Mouse (Mus musculus) CH12.LX (cell line): ENCODE measurements at regions not wholly inside any gene's neighbourhood (a gene's known extent, or its start where the extent isn't known, plus 50 kb on each side); places are given as distances from the start of the nearest gene placed in this dataset.
A peak's percentile ranks its signal among the peaks of the same experiment; 100 is the strongest.

Source experiments
- DNase-seq: peaks from one replicate; pipeline ENCODE4 v3.0.0-alpha.2; 2013; ENCODE audit errors: extremely low read depth
- H3K27ac ChIP-seq: 2 replicates; pipeline ENCODE4 v1.5.1; 2012; ENCODE audit warnings: low read depth, mild to moderate bottlenecking, control low read depth, moderate library complexity; ENCODE audit not compliant: insufficient read depth
- H3K27me3 ChIP-seq: replicated peaks from 2 replicates; pipeline ENCODE3; 2012; ENCODE audit warnings: inconsistent platforms
- H3K36me3 ChIP-seq, 2 experiments: replicated peaks in 1 of 2; 2 replicates each; pipeline versions ENCODE3 to v1.6.1; 2012; ENCODE audit warnings: inconsistent platforms in 1 of 2, low read length in 1 of 2, mild to moderate bottlenecking in 1 of 2, mixed read lengths in 1 of 2, moderate library complexity in 1 of 2; ENCODE audit not compliant: control insufficient read depth in 1 of 2, insufficient read depth in 1 of 2
- H3K4me1 ChIP-seq, 2 experiments: 2 replicates each; pipeline ENCODE4 v1.6.1; 2012; ENCODE audit warnings: inconsistent platforms in 1 of 2, moderate library complexity in 1 of 2; ENCODE audit not compliant: insufficient read depth in 2 of 2, control insufficient read depth in 1 of 2
- H3K4me2 ChIP-seq: 2 replicates; pipeline ENCODE4 v1.6.1; 2012; ENCODE audit warnings: low read depth, mild to moderate bottlenecking, control low read depth; ENCODE audit not compliant: poor library complexity, insufficient read depth, severe bottlenecking
- H3K4me3 ChIP-seq, 3 experiments: fragments of 150-350 bp in 1 of 3; sonication (generic) in 1 of 3; replicated peaks in 1 of 3; 2 replicates each; pipeline versions ENCODE3 to v1.5.1; 2011 to 2012; ENCODE audit warnings: low read depth in 2 of 3, low read length in 2 of 3, mild to moderate bottlenecking in 2 of 3, moderate library complexity in 2 of 3, control low read depth in 1 of 3, improper control_type of control experiment in 1 of 3, inconsistent platforms in 1 of 3, mixed read lengths in 1 of 3; ENCODE audit not compliant: poor library complexity in 1 of 3
- H3K79me2 ChIP-seq: replicated peaks from 2 replicates; pipeline ENCODE4 v1.6.1; 2012; ENCODE audit warnings: mild to moderate bottlenecking, moderate library complexity; ENCODE audit not compliant: control insufficient read depth, poor library complexity, insufficient read depth, severe bottlenecking; ENCODE audit errors: extremely low read depth
- H3K9ac ChIP-seq: 2 replicates; pipeline ENCODE4 v1.6.1; 2012; ENCODE audit warnings: low read depth, mild to moderate bottlenecking, control low read depth, moderate library complexity; ENCODE audit not compliant: insufficient read depth
- H3K9me3 ChIP-seq: replicated peaks from 2 replicates; pipeline ENCODE3; 2012; ENCODE audit warnings: low read length, inconsistent platforms, mixed read lengths
- BHLHE40 ChIP-seq: IDR thresholded peaks from 2 replicates; pipeline ENCODE4 v1.6.1; 2011; ENCODE audit warnings: mild to moderate bottlenecking, low read depth, low read length, improper control_type of control experiment
- CHD1 ChIP-seq: IDR thresholded peaks from 2 replicates; pipeline ENCODE4 v1.6.1; 2012; ENCODE audit warnings: low read depth, low read length, improper control_type of control experiment, inconsistent platforms
- CHD2 ChIP-seq: IDR thresholded peaks from 2 replicates; pipeline ENCODE4 v1.6.1; 2011; ENCODE audit warnings: low read length, improper control_type of control experiment
- EP300 ChIP-seq: IDR thresholded peaks from 2 replicates; pipeline ENCODE4 v1.6.1; 2011; ENCODE audit warnings: low read length, improper control_type of control experiment
- ETS1 ChIP-seq: conservative IDR thresholded peaks from 2 replicates; pipeline ENCODE4 v1.6.1; 2012; ENCODE audit warnings: low read depth, mild to moderate bottlenecking, inconsistent platforms, low read length, improper control_type of control experiment, moderate library complexity
- GABPA ChIP-seq: IDR thresholded peaks from 2 replicates; pipeline ENCODE4 v1.6.1; 2012; ENCODE audit warnings: low read depth, low read length, improper control_type of control experiment, inconsistent platforms; ENCODE audit not compliant: insufficient replicate concordance
- HCFC1 ChIP-seq: IDR thresholded peaks from 2 replicates; pipeline ENCODE4 v1.6.1; 2012; ENCODE audit warnings: low read depth, mild to moderate bottlenecking, inconsistent platforms, low read length, improper control_type of control experiment
- IRF4 ChIP-seq: IDR thresholded peaks from 2 replicates; pipeline ENCODE4 v1.6.1; 2014; ENCODE audit warnings: low read depth, mild to moderate bottlenecking, inconsistent platforms, low read length, improper control_type of control experiment
- JUND ChIP-seq: conservative IDR thresholded peaks from 2 replicates; pipeline ENCODE4 v1.6.1; 2011; ENCODE audit warnings: low read depth, low read length, improper control_type of control experiment
- MAFK ChIP-seq: IDR thresholded peaks from 2 replicates; pipeline ENCODE4 v1.6.1; 2011; ENCODE audit warnings: low read length, improper control_type of control experiment; ENCODE audit not compliant: insufficient replicate concordance
- MAX ChIP-seq: IDR thresholded peaks from 2 replicates; pipeline ENCODE4 v1.6.1; 2011; ENCODE audit warnings: low read length, improper control_type of control experiment
- MAZ ChIP-seq: IDR thresholded peaks from 2 replicates; pipeline ENCODE4 v1.6.1; 2012; ENCODE audit warnings: low read depth, mild to moderate bottlenecking, inconsistent platforms, low read length, improper control_type of control experiment, moderate library complexity
- MEF2A ChIP-seq: IDR thresholded peaks from 2 replicates; pipeline ENCODE4 v1.6.1; 2014; ENCODE audit warnings: low read depth, mild to moderate bottlenecking, inconsistent platforms, low read length, improper control_type of control experiment, borderline replicate concordance
- MXI1 ChIP-seq: IDR thresholded peaks from 2 replicates; pipeline ENCODE4 v1.6.1; 2011; ENCODE audit warnings: mild to moderate bottlenecking, low read depth, low read length, improper control_type of control experiment
- MYC ChIP-seq: IDR thresholded peaks from 2 replicates; pipeline ENCODE4 v1.6.1; 2011; ENCODE audit warnings: low read depth, mild to moderate bottlenecking, improper control_type of control experiment, low read length
- NRF1 ChIP-seq: IDR thresholded peaks from 2 replicates; pipeline ENCODE4 v1.6.1; 2014; ENCODE audit warnings: low read depth, mild to moderate bottlenecking, inconsistent platforms, low read length, improper control_type of control experiment, moderate library complexity
- RCOR1 ChIP-seq: conservative IDR thresholded peaks from 2 replicates; pipeline ENCODE4 v1.6.1; 2012; ENCODE audit warnings: low read depth, mild to moderate bottlenecking, inconsistent platforms, low read length, improper control_type of control experiment
- SIN3A ChIP-seq: IDR thresholded peaks from 2 replicates; pipeline ENCODE4 v1.6.1; 2012; ENCODE audit warnings: low read length, improper control_type of control experiment, inconsistent platforms
- TCF12 ChIP-seq: IDR thresholded peaks from 2 replicates; pipeline ENCODE4 v1.6.1; 2014; ENCODE audit warnings: low read depth, mild to moderate bottlenecking, inconsistent platforms, low read length, improper control_type of control experiment
- USF1 ChIP-seq: IDR thresholded peaks from 2 replicates; pipeline ENCODE4 v1.6.1; 2014; ENCODE audit warnings: low read depth, mild to moderate bottlenecking, inconsistent platforms, low read length, improper control_type of control experiment
- ZKSCAN1 ChIP-seq: IDR thresholded peaks from 2 replicates; pipeline ENCODE4 v1.6.1; 2012; ENCODE audit warnings: low read depth, inconsistent platforms, low read length, improper control_type of control experiment, borderline replicate concordance
- dilution Hi-C: fragments of 300-500 bp; cut with MboI; formaldehyde crosslinking; loops from 2 replicates; pipeline ENCODE4 v1.14.3; 2020; ENCODE audit warnings: low sequenced_read_pairs; ENCODE audit not compliant: extremely low pct_unique_long_range_greater_than_20kb, extremely low pct_ligation_motif_present
- in situ Hi-C: fragments of 300-500 bp; cut with MboI; formaldehyde crosslinking; loops from 3 replicates; pipeline ENCODE4 v1.14.3; 2019; ENCODE audit warnings: low sequenced_read_pairs, low pct_ligation_motif_present, low pct_unique_long_range_greater_than_20kb, mixed read lengths

GRCm38 (mm10) chr15:36361522-36362148 lies 645.9 kb downstream of the Zfp706 start:
- dilution Hi-C loops = no loop called here
- H3K27ac ChIP-seq = peak overlapping the region; percentile 74

GRCm38 (mm10) chr15:36360694-36361521 lies 646.7 kb downstream of the Zfp706 start:
- H3K4me1 ChIP-seq = peaks cover 15 to 45% of the 10 kb centered on the region in 2 experiments
- no peaks in the 10 kb centered on the region for H3K27me3 ChIP-seq
- H3K9me3 ChIP-seq = no peaks in the 10 kb centered on the region
- no peaks in the 10 kb centered on the region for H3K79me2 ChIP-seq
- H3K4me2 ChIP-seq = peak overlapping the region; percentile 67
- peak overlapping the region; percentile 13; the same call in 1 of the 2 replicates for H3K27ac ChIP-seq
- in situ Hi-C loops (no loop called here), dilution Hi-C loops (no loop called here)
- no peak overlapping the region for H3K4me3 ChIP-seq
- no peaks in the 10 kb centered on the region for H3K36me3 ChIP-seq
- no peak for TF ChIP-seq NRF1
- TF ChIP-seq MYC = peak; percentile 82; the same call in 1 of the 2 replicates
- peak; percentile 84 for TF ChIP-seq ETS1
- 0 out of 2 replicates have a peak, but pooled peaks have one; percentile 55 for TF ChIP-seq SIN3A
- TF ChIP-seq ZKSCAN1 = no peak
- TF ChIP-seq CHD1 = peak; percentile 3; the same call in 1 of the 2 replicates
- TF ChIP-seq IRF4 = peak; percentile 79; the same call in 1 of the 2 replicates
- 0 out of 2 replicates have a peak, but pooled peaks have one; percentile 4 for TF ChIP-seq HCFC1
- TF ChIP-seq MXI1 = peak; percentile 57; the same call in 1 of the 2 replicates
- peak; percentile 66 for TF ChIP-seq BHLHE40
- TF ChIP-seq MAZ = peak; percentile 9; the same call in 1 of the 2 replicates
- peak; percentile 89 for TF ChIP-seq MAX
- peak; percentile 42; the same call in 1 of the 2 replicates for TF ChIP-seq JUND
- TF ChIP-seq MEF2A = 0 out of 2 replicates have a peak, but pooled peaks have one; percentile 53
- no peak for TF ChIP-seq MAFK
- TF ChIP-seq EP300 = peak; percentile 82
- peak; percentile 69 for DNase-seq
- peak overlapping the region; percentile 15; the same call in 1 of the 2 replicates for H3K9ac ChIP-seq

More at GRCm38 (mm10) chr15:36361522-36362148, 645.9 kb downstream of the Zfp706 start:
- no peak for TF ChIP-seq ZKSCAN1
- peak; percentile 64 for TF ChIP-seq BHLHE40
- TF ChIP-seq MAZ = 0 out of 2 replicates have a peak, but pooled peaks have one; percentile 11
- TF ChIP-seq USF1 = no peak
- no peak for TF ChIP-seq MEF2A
- 0 out of 2 replicates have a peak, but pooled peaks have one; percentile 2 for TF ChIP-seq HCFC1
- no peak for TF ChIP-seq NRF1
- TF ChIP-seq CHD1 = no peak
- TF ChIP-seq MAX = no peak
- 0 out of 2 replicates have a peak, but pooled peaks have one; percentile 29 for TF ChIP-seq CHD2
- TF ChIP-seq GABPA = no peak
- no peak for TF ChIP-seq JUND
- TF ChIP-seq TCF12 = no peak
- 0 out of 2 replicates have a peak, but pooled peaks have one; percentile 16 for TF ChIP-seq RCOR1
- Histone ChIP-seq H3K9ac (no peak overlapping the region), H3K4me3 (peak overlapping the region in 1 of 3 experiments; percentile 34), H3K4me2 (peak overlapping the region; percentile 67; the same call in 1 of the 2 replicates), H3K27me3 (no peaks in the 10 kb centered on the region), H3K4me1 (peaks cover 14 to 45% of the 10 kb centered on the region in 2 experiments), H3K79me2 (no peaks in the 10 kb centered on the region), H3K9me3 (no peaks in the 10 kb centered on the region), H3K36me3 (no peaks in the 10 kb centered on the region)
- in situ Hi-C loops = no loop called here
- no peak for DNase-seq
